Comparison of ENCODE assay signal across 8 mouse cellular contexts in genomic region chr2:174905865-174906639, GRCm38 (mm10).
DNase-seq lines count a peak whose midpoint lies in the region; ATAC-seq lines count a peak whose summit lies in the region.
"Had no signal": no experiment of that assay in that cellular context is flagged by ENCODE, and none has a peak within 500 bp of the region (broad histone marks: within the 10 kb centered on the region; RNA-seq: fewer than 3 reads in every experiment).

No protein-coding gene starts in this region.

- no peak overlapping the region for H3K4me3 ChIP-seq in heart, embryonic 16.5 days (ENCODE audit: low read length)
- H3K4me3 ChIP-seq: myocyte had no signal

- H3K9me3 ChIP-seq in heart, embryonic 16.5 days (replicated peaks; ENCODE audit: control insufficient read depth, low read length): no peaks in the 10 kb centered on the region

- H3K27me3 ChIP-seq in heart, embryonic 16.5 days (ENCODE audit: control insufficient read depth, insufficient read depth, low read length): no peaks in the 10 kb centered on the region
- H3K27me3 ChIP-seq in splenic B cell, adult 2 months (ENCODE audit: control insufficient read depth, insufficient read depth, low read length, poor library complexity, severe bottlenecking): no peaks in the 10 kb centered on the region

- H3K4me2 ChIP-seq in heart, embryonic 16.5 days (ENCODE audit: low read depth, low read length): no peak overlapping the region

- H3K9ac ChIP-seq in heart, embryonic 16.5 days (ENCODE audit: low read length): no peak overlapping the region

- no peaks in the 10 kb centered on the region for H3K36me3 ChIP-seq in heart, embryonic 16.5 days (ENCODE audit: control insufficient read depth, insufficient read depth)
- H3K36me3 ChIP-seq in splenic B cell, adult 2 months (ENCODE audit: control insufficient read depth, insufficient read depth, low read length, poor library complexity, severe bottlenecking): no peaks in the 10 kb centered on the region

- WGBS in heart, embryonic 16.5 days: 33% methylated on average over 6 of the region's 6 CpGs

- DNase-seq in thymus, postnatal 0 days (ENCODE audit: low spot score): peak; percentile 56
- DNase-seq in thymus, postnatal 36 days: no peak
- DNase-seq in c-Kit-positive CD71-negative TER-119-negative erythroid progenitor cells, embryonic 14.5 days (ENCODE audit: low read depth): peak; percentile 41
- peak; percentile 48 for DNase-seq in kidney, postnatal 14 days
- DNase-seq in lung, postnatal 14 days: peak; percentile 58
- DNase-seq in splenic B cell, adult 2 months (ENCODE audit: low read depth, low spot score): peak; percentile 73

- no peak overlapping the region for H3K27ac ChIP-seq in heart, embryonic 16.5 days (ENCODE audit: low read length)

- no peaks in the 10 kb centered on the region for H3K4me1 ChIP-seq in heart, embryonic 16.5 days (ENCODE audit: control insufficient read depth, insufficient read depth, low read length)

- peak; percentile 33 for ATAC-seq in heart, embryonic 16.5 days (replicated peaks; ENCODE audit: extremely low read depth, insufficient read depth, low FRiP score)

Comparison
In these comparisons a context has a peak if more than half of its experiments do, and no peak if none do; other contexts are left out.
1. DNase-seq: peak in thymus, postnatal 0 days (single experiment), c-Kit-positive CD71-negative TER-119-negative erythroid progenitor cells, embryonic 14.5 days (single experiment), kidney, postnatal 14 days (single experiment), lung, postnatal 14 days (single experiment) and splenic B cell, adult 2 months (single experiment); none in thymus, postnatal 36 days (0 of 2).